Mouse (Mus musculus) heart, adult 2 months (tissue): ENCODE data around the gene Panx1.

ENCODE experiments used
- CTCF ChIP-seq: fragments of 200-600 bp; IDR thresholded peaks from 2 replicates; pipeline ENCODE4 v1.8.1; 2022; ENCODE audit warnings: antibody characterized with exemption, mild to moderate bottlenecking, moderate library complexity
- POLR2A ChIP-seq: fragments of 200-500 bp; IDR thresholded peaks from 2 replicates; pipeline ENCODE4 v1.6.1; 2011; ENCODE audit warnings: mild to moderate bottlenecking, low read depth, low read length, control low read depth; ENCODE audit not compliant: insufficient read depth

DNA sequence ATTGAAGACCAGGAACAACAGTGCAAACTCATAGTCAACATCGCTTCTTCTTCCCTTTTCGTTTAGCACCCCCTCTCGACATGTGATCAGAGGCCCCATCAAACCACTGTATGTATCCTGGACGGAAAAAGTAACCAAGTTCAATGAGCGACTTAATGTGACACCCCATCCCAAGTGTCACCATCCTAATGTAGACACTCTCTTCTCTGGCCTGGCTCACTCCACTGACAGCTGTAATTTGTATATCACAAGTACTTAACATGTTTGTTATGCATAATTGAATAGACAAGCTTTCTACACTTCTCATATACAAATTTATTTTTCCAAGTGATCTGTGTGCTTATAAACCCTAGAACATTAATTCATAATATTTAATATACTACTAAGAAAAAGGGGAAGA is 15.6 kb upstream of the Panx1 start:
- TF ChIP-seq CTCF (no peak), POLR2A (no peak)
